Mouse (Mus musculus) MEL (cell line): ENCODE results near the gene Gnao1. TPM values are rescaled to one million over a fixed set of nuclear protein-coding genes. Genes with fewer than 3 reads are reported as not detected.

ENCODE experiments used
- DNase-seq: peaks from one replicate; pipeline ENCODE4 v3.0.0; 2011; ENCODE audit warnings: low read depth, low spot score
- H3K27ac ChIP-seq: 2 replicates; pipeline ENCODE4 v1.5.1; 2012; ENCODE audit warnings: low read depth, mild to moderate bottlenecking, control low read depth, low read length, moderate library complexity; ENCODE audit not compliant: control insufficient read depth
- H3K27me3 ChIP-seq, 2 experiments: fragments of 150-350 bp in 1 of 2; sonication (generic) in 1 of 2; 2 replicates each; pipeline ENCODE4 v1.6.1; 2012; ENCODE audit warnings: low read length in 2 of 2, mild to moderate bottlenecking in 2 of 2, improper control_type of control experiment in 1 of 2, moderate library complexity in 1 of 2; ENCODE audit not compliant: insufficient read depth in 2 of 2, control insufficient read depth in 1 of 2
- H3K36me3 ChIP-seq, 2 experiments: 2 replicates each; pipeline ENCODE4 v1.6.1; 2012 to 2014; ENCODE audit warnings: low read length in 2 of 2, improper control_type of control experiment in 1 of 2, inconsistent platforms in 1 of 2, mild to moderate bottlenecking in 1 of 2; ENCODE audit not compliant: insufficient read depth in 2 of 2, control insufficient read depth in 1 of 2
- H3K4me1 ChIP-seq, 2 experiments: fragments of 150-350 bp in 1 of 2; sonication (generic) in 1 of 2; 2 replicates each; pipeline ENCODE4 v1.6.1; 2012; ENCODE audit warnings: low read length in 2 of 2, improper control_type of control experiment in 1 of 2, mild to moderate bottlenecking in 1 of 2; ENCODE audit not compliant: insufficient read depth in 2 of 2, control insufficient read depth in 1 of 2
- H3K4me3 ChIP-seq, 2 experiments: fragments of 150-350 bp in 1 of 2; sonication (generic) in 1 of 2; 2 replicates each; pipeline ENCODE4 v1.5.1; 2012; ENCODE audit warnings: low read depth in 2 of 2, low read length in 2 of 2, mild to moderate bottlenecking in 2 of 2, moderate library complexity in 2 of 2, control low read depth in 1 of 2, improper control_type of control experiment in 1 of 2; ENCODE audit not compliant: control insufficient read depth in 1 of 2, insufficient read depth in 1 of 2
- H3K79me2 ChIP-seq: 2 replicates; pipeline ENCODE4 v1.6.1; 2012; ENCODE audit warnings: mild to moderate bottlenecking, low read length, moderate library complexity; ENCODE audit not compliant: control insufficient read depth, poor library complexity, insufficient read depth
- H3K9ac ChIP-seq: 2 replicates; pipeline ENCODE4 v1.6.1; 2012; ENCODE audit warnings: low read depth, mild to moderate bottlenecking, control low read depth, low read length, moderate library complexity; ENCODE audit not compliant: control insufficient read depth, poor library complexity, severe bottlenecking
- H3K9me3 ChIP-seq: fragments of 150-350 bp; sonication (generic); replicated peaks from 2 replicates; pipeline ENCODE4 v1.6.1; 2012; ENCODE audit warnings: mild to moderate bottlenecking, low read length, improper control_type of control experiment, moderate library complexity; ENCODE audit not compliant: insufficient read depth
- BHLHE40 ChIP-seq: IDR thresholded peaks from 2 replicates; pipeline ENCODE4 v1.6.1; 2012; ENCODE audit warnings: low read depth, mild to moderate bottlenecking, inconsistent platforms, low read length, improper control_type of control experiment, borderline replicate concordance
- CHD2 ChIP-seq: IDR thresholded peaks from 2 replicates; pipeline ENCODE4 v1.6.1; 2011; ENCODE audit warnings: low read length, improper control_type of control experiment
- E2F4 ChIP-seq: IDR thresholded peaks from 2 replicates; pipeline ENCODE4 v1.6.1; 2011; ENCODE audit warnings: low read depth, low read length, improper control_type of control experiment, borderline replicate concordance
- HCFC1 ChIP-seq: IDR thresholded peaks from 2 replicates; pipeline ENCODE4 v1.6.1; 2012; ENCODE audit warnings: low read depth, mild to moderate bottlenecking, inconsistent platforms, low read length, improper control_type of control experiment, moderate library complexity
- MAX ChIP-seq: IDR thresholded peaks from 2 replicates; pipeline ENCODE4 v1.6.1; 2011; ENCODE audit warnings: low read length, improper control_type of control experiment
- MEF2A ChIP-seq: IDR thresholded peaks from 2 replicates; pipeline ENCODE4 v1.6.1; 2014; ENCODE audit warnings: low read depth, mild to moderate bottlenecking, inconsistent platforms, low read length, improper control_type of control experiment; ENCODE audit not compliant: poor library complexity, insufficient replicate concordance, severe bottlenecking; ENCODE audit errors: extremely low read depth
- MXI1 ChIP-seq: IDR thresholded peaks from 2 replicates; pipeline ENCODE4 v1.6.1; 2011; ENCODE audit warnings: mild to moderate bottlenecking, low read depth, low read length, improper control_type of control experiment
- MYC ChIP-seq: IDR thresholded peaks from 2 replicates; pipeline ENCODE4 v1.6.1; 2011; ENCODE audit warnings: low read depth, mild to moderate bottlenecking, low read length, improper control_type of control experiment, moderate library complexity
- POLR2A ChIP-seq, 2 experiments: IDR thresholded peaks; 2 replicates each; pipeline ENCODE4 v1.6.1; 2011 to 2012; ENCODE audit warnings: low read length in 2 of 2, mild to moderate bottlenecking in 2 of 2, control low read depth in 1 of 2, improper control_type of control experiment in 1 of 2, low read depth in 1 of 2, moderate library complexity in 1 of 2; ENCODE audit not compliant: control insufficient read depth in 1 of 2, insufficient read depth in 1 of 2, poor library complexity in 1 of 2
- POLR2AphosphoS5 ChIP-seq: IDR thresholded peaks from 2 replicates; pipeline ENCODE4 v1.6.1; 2012; ENCODE audit warnings: low read depth, borderline replicate concordance, mild to moderate bottlenecking, inconsistent platforms, low read length, moderate library complexity, mixed read lengths
- RAD21 ChIP-seq: IDR thresholded peaks from 2 replicates; pipeline ENCODE4 v1.6.1; 2011; ENCODE audit warnings: mild to moderate bottlenecking, low read depth, low read length, improper control_type of control experiment
- RCOR1 ChIP-seq: IDR thresholded peaks from 2 replicates; pipeline ENCODE4 v1.6.1; 2012; ENCODE audit warnings: low read depth, mild to moderate bottlenecking, inconsistent platforms, low read length, improper control_type of control experiment
- SMC3 ChIP-seq: IDR thresholded peaks from 2 replicates; pipeline ENCODE4 v1.6.1; 2011; ENCODE audit warnings: low read depth, low read length, improper control_type of control experiment
- TAL1 ChIP-seq: IDR thresholded peaks from 2 replicates; pipeline ENCODE4 v1.6.1; 2012; ENCODE audit warnings: mild to moderate bottlenecking, inconsistent platforms, low read length, moderate library complexity, mixed read lengths
- USF1 ChIP-seq: IDR thresholded peaks from 2 replicates; pipeline ENCODE4 v1.6.1; 2014; ENCODE audit warnings: low read depth, mild to moderate bottlenecking, inconsistent platforms, low read length, improper control_type of control experiment, moderate library complexity
- ZKSCAN1 ChIP-seq: IDR thresholded peaks from 2 replicates; pipeline ENCODE4 v1.6.1; 2012; ENCODE audit warnings: low read depth, mild to moderate bottlenecking, inconsistent platforms, low read length, improper control_type of control experiment, moderate library complexity
- ZMIZ1 ChIP-seq: IDR thresholded peaks from 2 replicates; pipeline ENCODE4 v1.6.1; 2012; ENCODE audit warnings: low read depth, mild to moderate bottlenecking, inconsistent platforms, low read length, improper control_type of control experiment, moderate library complexity
- ZNF384 ChIP-seq: IDR thresholded peaks from 2 replicates; pipeline ENCODE4 v1.6.1; 2012; ENCODE audit warnings: low read depth, mild to moderate bottlenecking, inconsistent platforms, low read length, improper control_type of control experiment
- polyA plus RNA-seq, 2 experiments: library from polyadenylated mRNA; stranded (reverse) in 1 of 2; unstranded in 1 of 2; fragments of >175 nt in 1 of 2; fragments of >200 nt in 1 of 2; gene quantifications; 2 replicates each; pipeline versions ENCODE4 v1.2.1 to v1.2.4; 2012; ENCODE audit warnings: low replicate concordance in 2 of 2, low read depth in 1 of 2; ENCODE audit not compliant: insufficient read length in 2 of 2, insufficient read depth in 1 of 2, missing spikeins in 1 of 2
- total RNA-seq: library from RNA; depleted of rRNA; stranded (reverse); fragments of 300-350 nt; gene quantifications from 2 replicates; pipeline ENCODE4 v1.2.3, GENCODE M21; 2012

Gnao1 gene
- total and polyA plus RNA-seq, 3 experiments, result 0.03 TPM; not detected in 2

GRCm38 (mm10) chr8:93840956-93841752, 31.4 kb downstream of the Gnao1 start:
- TF ChIP-seq USF1 (peak; percentile 69; the same call in 1 of the 2 replicates), RCOR1 (no peak), MXI1 (no peak), RAD21 (no peak), HCFC1 (no peak), SMC3 (no peak)
- DNase-seq, result peak; percentile 30
- Histone ChIP-seq H3K79me2 (no peaks in the 10 kb centered on the region), H3K36me3 (no peaks in the 10 kb centered on the region), H3K27ac (no peak overlapping the region), H3K9me3 (no peaks in the 10 kb centered on the region), H3K4me1 (no peaks in the 10 kb centered on the region), H3K9ac (no peak overlapping the region), H3K27me3 (no peaks in the 10 kb centered on the region), H3K4me3 (no peak overlapping the region)

GRCm38 (mm10) chr8:93842574-93842973, 32.8 kb downstream of the Gnao1 start:
- no peaks in the 10 kb centered on the region for H3K27me3 ChIP-seq
- no peaks in the 10 kb centered on the region for H3K36me3 ChIP-seq
- no peaks in the 10 kb centered on the region for H3K9me3 ChIP-seq
- no peaks in the 10 kb centered on the region for H3K4me1 ChIP-seq
- no peak for TF ChIP-seq E2F4
- no peak for TF ChIP-seq ZKSCAN1
- TF ChIP-seq MYC, result no peak
- no peak for TF ChIP-seq TAL1
- TF ChIP-seq MEF2A, result no peak
- no peak for TF ChIP-seq POLR2A (IDR thresholded peaks at IDR 0.05; ENCODE audit: control insufficient read depth in 1 of 2, insufficient read depth in 1 of 2, low read depth in 1 of 2, low read length in 2 of 2, poor library complexity in 1 of 2)
- TF ChIP-seq ZMIZ1, result no peak
- TF ChIP-seq CHD2, result no peak
- TF ChIP-seq POLR2AphosphoS5, result no peak
- TF ChIP-seq BHLHE40, result no peak
- TF ChIP-seq MAX, result no peak
- no peak for TF ChIP-seq ZNF384
- TF ChIP-seq, all 39 proteins: peak for 0
- Histone ChIP-seq H3K4me3 (no peak overlapping the region), H3K9ac (no peak overlapping the region), H3K79me2 (no peaks in the 10 kb centered on the region), H3K27ac (no peak overlapping the region)
- no peak for DNase-seq
